Mouse (Mus musculus) common myeloid progenitor, adult 5-6 weeks (primary cell): ENCODE measurements around the gene Tac2. TPM values are rescaled to one million over a fixed set of nuclear protein-coding genes. Genes with fewer than 3 reads are reported as not detected.

Experiments
- ATAC-seq: replicated peaks from 2 replicates; pipeline ENCODE4 v1.8.0; 2016; ENCODE audit warnings: low read depth, mild to moderate bottlenecking, moderate TSS enrichment, inconsistent platforms; ENCODE audit not compliant: poor library complexity, severe bottlenecking
- total RNA-seq: library from RNA; stranded (forward); fragments of 200-1000, 187-1606 nt; gene quantifications from 2 replicates; pipeline ENCODE4 v1.2.3, GENCODE M21; 2017

Gene Tac2
- total RNA-seq, 1 experiment from 2014 or later: not detected

- no peak for ATAC-seq
These were observed 2.4 kb upstream of the Tac2 start for GRCm38 (mm10) chr10:127721671-127722418.

GRCm38 (mm10) chr10:127725136-127725535 is 858 bp downstream of the Tac2 start:
- no peak; the same call in 1 of the 2 replicates for ATAC-seq

GRCm38 (mm10) chr10:127728437-127728836 is 4.2 kb downstream of the Tac2 start:
- no peak for ATAC-seq

GRCm38 (mm10) chr10:127730285-127730932 is 6.1 kb downstream of the Tac2 start:
- ATAC-seq: peak; percentile 34

- no peak for ATAC-seq
These were observed 6.6 kb downstream of the Tac2 start for GRCm38 (mm10) chr10:127730933-127731310.

GRCm38 (mm10) chr10:127731397-127731796 is 7.1 kb downstream of the Tac2 start:
- ATAC-seq: 0 out of 2 replicates have a peak, but pooled peaks have one; percentile 17

GRCm38 (mm10) chr10:127734434-127734833 is 10.2 kb downstream of the Tac2 start:
- ATAC-seq: no peak

GRCm38 (mm10) chr10:127736266-127736665 is 12.0 kb downstream of the Tac2 start:
- ATAC-seq: no peak

GRCm38 (mm10) chr10:127736916-127737315 is 12.6 kb downstream of the Tac2 start:
- ATAC-seq: peak; percentile 55

- ATAC-seq: no peak
These were observed 13.3 kb downstream of the Tac2 start for GRCm38 (mm10) chr10:127737552-127737951.

- ATAC-seq: no peak
These were observed 14.0 kb downstream of the Tac2 start for GRCm38 (mm10) chr10:127738151-127738882.

- peak; percentile 53 for ATAC-seq
These were observed 14.9 kb downstream of the Tac2 start, which contains the start of gene Zbtb39 for GRCm38 (mm10) chr10:127739083-127739660. TSS of gene Zbtb39 (plus strand) at chr10:127739538.

GRCm38 (mm10) chr10:127739661-127740161 is 15.4 kb downstream of the Tac2 start:
- no peak for ATAC-seq

GRCm38 (mm10) chr10:127744661-127745060 is 20.4 kb downstream of the Tac2 start:
- ATAC-seq: peak; percentile 54

- no peak for ATAC-seq
These were observed 21.6 kb downstream of the Tac2 start for GRCm38 (mm10) chr10:127745886-127746285.

GRCm38 (mm10) chr10:127747254-127747653 is 23.0 kb downstream of the Tac2 start:
- no peak for ATAC-seq

- ATAC-seq: no peak
These were observed 24.8 kb downstream of the Tac2 start for GRCm38 (mm10) chr10:127748847-127749612.

GRCm38 (mm10) chr10:127750136-127750777 is 26.0 kb downstream of the Tac2 start:
- ATAC-seq: no peak

- peak; percentile 51 for ATAC-seq
These were observed 27.3 kb downstream of the Tac2 start, which contains the start of gene Gpr182 for GRCm38 (mm10) chr10:127751548-127751947. TSS of gene Gpr182 (minus strand) at chr10:127751732.
